Mouse (Mus musculus) A20 (cell line): ENCODE results near the gene Il34.

Experiments used
- DNase-seq: peaks from one replicate; pipeline ENCODE4 v3.0.0-alpha.2; 2011; ENCODE audit warnings: low read depth, low spot score

Gene Il34

DNA sequence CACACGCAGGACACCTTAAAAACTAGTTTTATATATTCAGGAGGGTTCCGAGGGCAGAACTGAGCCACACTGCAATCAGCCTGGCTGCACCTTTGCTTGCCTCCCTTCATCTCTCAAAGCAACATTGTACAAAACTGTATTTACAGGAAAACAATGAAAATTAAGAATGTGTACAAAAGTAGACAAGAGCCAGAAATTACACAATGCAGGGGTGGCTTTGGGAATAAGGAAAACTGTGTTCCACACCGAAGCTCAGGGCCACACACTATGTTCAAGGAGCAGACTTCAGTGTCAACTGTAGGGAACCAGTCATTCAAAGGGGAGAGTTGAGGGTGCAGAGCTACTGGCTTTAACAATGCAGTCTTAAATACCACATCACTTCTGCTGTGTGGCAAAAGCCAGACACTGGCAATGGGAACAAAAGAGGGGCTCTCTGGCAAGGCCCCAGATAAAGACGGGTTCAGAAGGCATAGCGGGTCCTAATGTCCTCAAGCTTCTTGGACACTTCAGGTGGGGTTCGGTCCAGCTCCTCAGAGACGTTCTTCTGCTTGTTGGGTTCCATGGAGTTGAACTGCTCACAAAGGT is 4.8 kb upstream of the Il34 start:
- DNase-seq: no peak

- DNase-seq: no peak
Observed at GRCm38 (mm10) chr8:110809831-110810230, 4.1 kb upstream of the Il34 start.

DNA sequence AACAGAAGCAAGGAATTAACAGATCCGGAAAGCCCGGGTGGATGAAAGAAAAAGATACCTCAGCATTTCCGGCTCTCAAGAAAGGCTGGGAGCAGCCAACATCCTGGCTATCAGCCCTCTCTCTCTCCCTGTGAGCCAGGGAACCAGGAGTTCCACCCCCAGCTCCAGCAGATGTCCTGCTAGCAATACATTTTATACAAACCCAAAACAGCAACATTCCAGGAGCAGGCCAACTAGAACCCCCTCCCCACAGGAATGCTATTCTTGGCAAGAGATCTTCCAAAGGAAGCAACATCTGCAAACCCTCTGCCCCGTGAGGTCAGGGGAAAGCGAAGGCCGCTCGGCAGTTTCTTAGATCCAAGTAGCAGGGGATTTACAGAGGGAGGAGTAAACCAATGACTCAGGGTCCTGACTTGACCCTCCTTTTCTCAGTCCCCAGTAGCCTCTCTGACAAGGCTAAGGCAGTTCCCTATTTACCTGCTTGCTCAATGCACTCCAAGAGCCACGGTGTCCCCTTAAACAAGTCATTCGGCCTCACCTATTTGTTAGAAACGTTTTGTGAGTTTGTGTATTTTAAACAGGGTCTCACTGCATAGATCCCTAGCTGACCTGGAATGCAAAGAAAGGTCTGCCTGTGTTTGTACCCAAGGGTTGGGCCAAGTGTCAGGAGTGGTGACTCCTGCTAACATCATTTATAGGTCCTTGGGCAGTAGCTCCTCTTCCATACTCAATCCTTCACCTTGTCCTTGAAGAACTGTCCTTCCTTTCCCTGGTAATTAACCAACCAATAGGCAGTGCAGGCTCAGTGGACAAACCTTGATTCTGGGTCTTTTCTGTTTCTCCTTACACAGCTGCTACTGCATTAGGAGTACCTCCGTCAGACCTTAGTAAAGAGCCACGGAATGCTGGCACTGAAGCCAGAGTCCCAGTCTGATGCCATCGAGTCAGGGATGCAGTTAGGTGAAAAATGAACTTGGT is 3.1 kb upstream of the Il34 start:
- no peak for DNase-seq

DNA sequence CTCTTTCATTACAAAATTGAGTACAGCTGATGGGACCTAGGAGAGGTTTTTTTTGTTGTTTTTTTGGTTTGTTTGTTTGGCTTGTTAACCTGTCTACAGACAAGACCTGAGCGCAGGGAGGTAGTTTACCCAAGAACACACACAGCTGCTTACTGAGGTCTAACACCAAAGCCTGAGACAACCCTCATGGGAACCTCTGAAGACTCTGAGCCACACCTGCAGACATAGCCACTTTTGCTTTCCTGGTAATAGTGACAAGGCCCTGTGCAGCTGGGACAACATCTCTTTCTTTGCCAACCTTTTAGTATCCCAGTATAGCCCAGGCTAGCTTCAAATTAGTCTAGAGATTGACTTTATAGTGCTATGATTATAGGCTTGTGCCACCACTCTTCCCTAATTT is 422 bp upstream of the Il34 start:
- DNase-seq: no peak

GRCm38 (mm10) chr8:110804825-110805514 is 754 bp downstream of the Il34 start:
- DNase-seq: no peak

- DNase-seq: no peak
Observed at GRCm38 (mm10) chr8:110803856-110804255, 1.9 kb downstream of the Il34 start.

GRCm38 (mm10) chr8:110802988-110803387 is 2.7 kb downstream of the Il34 start:
- DNase-seq: no peak

DNA sequence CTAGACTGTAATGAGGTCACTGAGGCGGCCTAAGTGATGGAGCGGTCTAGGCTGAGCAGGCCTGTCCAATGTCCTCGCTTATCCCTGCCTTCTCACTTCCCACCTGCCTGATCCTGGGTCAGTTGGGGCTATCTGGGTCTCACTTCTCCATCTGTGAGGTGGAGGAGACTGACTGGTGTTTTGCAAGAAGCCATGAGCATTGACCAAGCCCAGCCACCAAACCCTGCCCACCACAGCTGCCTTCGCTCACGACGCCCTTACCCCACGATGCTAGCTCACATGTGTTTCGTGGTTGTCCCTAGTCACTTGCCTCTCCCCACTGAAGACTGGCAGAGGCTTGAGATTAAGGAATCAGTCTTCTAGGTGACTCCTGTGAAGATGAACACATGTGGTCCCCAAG is 8.6 kb downstream of the Il34 start:
- DNase-seq: no peak

DNA sequence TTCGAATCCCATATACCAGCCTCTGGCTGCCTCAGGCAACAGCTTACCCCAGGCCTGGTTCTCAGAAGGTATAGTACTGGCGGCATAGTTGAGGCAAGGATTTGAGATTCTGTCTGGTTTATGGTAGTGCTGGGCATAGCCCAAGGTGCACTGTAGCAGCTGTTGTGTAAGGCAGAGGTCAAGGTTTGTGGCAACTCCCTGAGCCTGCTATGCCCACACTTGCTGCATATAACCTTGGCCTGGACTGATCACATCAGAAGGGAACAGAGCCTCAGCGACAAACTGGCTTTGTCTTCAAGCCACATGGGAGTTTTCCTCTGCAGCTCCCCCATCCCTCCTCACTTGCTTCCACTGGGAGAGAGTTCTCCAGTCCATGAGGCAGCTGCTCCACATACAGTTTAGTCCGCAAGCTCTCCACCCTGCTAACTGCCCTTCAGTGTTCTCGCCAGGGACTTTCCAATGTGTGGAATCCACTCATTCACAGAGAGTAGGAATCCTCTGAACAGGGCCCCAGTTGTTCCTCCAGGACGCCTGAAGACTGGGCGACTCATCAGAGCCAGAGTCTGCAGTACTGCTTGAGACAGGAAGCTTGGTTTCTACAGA is 11.3 kb downstream of the Il34 start:
- no peak for DNase-seq

DNA sequence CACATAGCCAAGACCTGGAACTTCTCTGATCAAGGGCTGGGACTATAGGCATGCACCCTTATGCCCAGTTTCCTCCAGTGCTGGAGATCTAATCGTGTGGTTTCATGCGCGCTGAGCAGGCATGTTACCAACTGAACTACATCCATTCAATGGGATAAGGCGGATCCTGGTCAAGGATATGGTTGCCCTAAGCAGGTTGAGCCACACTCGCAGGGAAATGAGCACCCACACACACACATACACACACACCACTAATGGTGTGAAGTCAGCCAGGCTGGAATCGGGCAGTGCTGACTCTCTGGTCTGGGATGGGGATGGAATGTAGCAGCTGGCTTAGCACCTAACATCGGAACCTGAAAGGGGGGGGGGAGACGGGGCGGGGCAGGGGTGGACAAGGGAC is 11.8 kb downstream of the Il34 start:
- no peak for DNase-seq

GRCm38 (mm10) chr8:110793511-110793910 is 12.2 kb downstream of the Il34 start:
- no peak for DNase-seq

GRCm38 (mm10) chr8:110792574-110793200 is 13.0 kb downstream of the Il34 start:
- DNase-seq: no peak

DNA sequence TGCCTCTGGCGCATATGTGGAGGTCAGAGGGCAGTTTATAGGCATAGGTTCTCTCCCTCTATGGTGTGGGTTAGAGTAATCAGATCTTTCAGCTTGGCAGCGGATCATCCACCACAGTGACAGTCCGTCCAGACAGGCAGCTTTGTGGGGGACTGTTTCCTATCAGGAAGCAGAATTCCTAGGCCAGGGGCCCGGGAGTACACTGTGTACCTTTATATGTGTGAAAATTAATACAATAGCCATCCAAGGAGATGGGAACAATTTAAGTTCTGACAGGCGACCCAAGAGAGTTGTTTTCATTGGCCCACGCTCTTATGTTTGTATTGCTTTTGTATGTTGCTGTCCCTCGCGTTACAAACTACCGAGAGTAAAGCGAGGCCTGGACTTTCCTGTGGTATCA is 14.6 kb downstream of the Il34 start:
- DNase-seq: no peak

GRCm38 (mm10) chr8:110790270-110790669 is 15.5 kb downstream of the Il34 start:
- no peak for DNase-seq

- DNase-seq: no peak
Observed at GRCm38 (mm10) chr8:110789571-110789970, 16.2 kb downstream of the Il34 start.

- no peak for DNase-seq
Observed at GRCm38 (mm10) chr8:110788981-110789380, 16.7 kb downstream of the Il34 start.

DNA sequence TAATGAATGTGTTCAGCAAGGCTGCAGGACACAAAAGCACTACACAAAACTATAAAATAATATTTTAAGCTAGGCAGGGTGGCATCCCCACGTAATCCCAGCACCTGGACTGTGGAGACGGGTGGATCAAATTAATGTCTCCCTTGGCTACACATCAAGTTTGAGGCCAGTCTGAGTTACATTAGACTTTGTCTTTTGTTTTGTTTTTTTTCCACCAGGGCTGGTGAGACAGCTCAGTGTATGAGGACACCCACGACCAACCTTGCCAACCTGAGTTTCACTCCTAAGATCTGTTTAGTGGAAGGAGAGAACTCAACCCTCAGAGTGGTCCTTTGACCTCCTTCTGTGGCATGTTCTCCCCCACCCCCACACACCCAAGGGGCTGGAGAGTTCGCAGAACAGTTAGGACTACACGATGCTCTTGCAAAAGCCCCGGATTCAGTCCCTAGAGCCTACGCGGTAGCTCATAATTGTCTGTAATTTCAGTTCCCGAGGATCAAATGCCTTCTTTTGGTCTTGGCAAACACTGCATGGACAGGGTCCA is 18.2 kb downstream of the Il34 start:
- no peak for DNase-seq

DNA sequence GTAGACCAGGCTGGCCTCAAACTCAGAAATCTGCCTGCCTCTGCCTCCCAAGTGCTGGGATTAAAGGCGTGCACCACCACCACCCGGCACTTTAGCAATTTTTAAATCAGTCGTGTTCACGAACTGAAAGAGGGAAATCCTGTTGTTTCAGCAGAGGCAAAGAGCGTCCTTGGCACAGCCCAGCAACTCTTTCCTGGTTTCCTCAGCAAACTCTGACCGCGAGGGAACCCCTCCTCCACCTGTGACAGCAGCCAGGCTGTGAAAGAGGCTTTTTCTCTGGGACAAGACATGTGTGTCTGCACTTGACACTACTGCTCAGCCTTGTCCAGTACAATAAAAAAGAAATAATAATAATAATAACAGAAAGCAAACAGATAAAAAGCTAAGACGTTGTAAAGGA is 18.8 kb downstream of the Il34 start:
- no peak for DNase-seq

DNA sequence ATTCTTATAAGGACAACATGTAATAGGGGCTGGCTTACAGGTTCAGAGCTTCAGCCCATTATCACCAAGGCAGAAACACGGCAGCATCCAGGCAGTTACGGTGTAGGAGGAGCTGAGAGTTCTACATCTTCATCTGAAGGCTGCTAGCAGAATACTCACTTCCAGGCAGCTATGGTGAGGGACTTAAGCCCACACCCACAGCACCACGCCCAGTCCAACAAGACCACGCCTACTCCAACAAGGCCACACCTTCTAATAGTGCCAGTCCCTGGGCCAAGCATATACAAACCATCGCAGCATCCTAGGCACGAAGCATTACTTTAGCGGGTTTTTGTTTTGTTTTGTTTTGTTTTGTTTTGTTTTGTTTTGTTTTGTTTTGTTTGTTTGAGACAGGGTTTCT is 19.2 kb downstream of the Il34 start:
- DNase-seq: peak; percentile 41

GRCm38 (mm10) chr8:110785366-110785765 is 20.4 kb downstream of the Il34 start:
- no peak for DNase-seq
